Mouse (Mus musculus) liver, embryonic 16.5 days (tissue): ENCODE measurements around the gene Nck2. TPM values are rescaled to one million over a fixed set of nuclear protein-coding genes. Genes with fewer than 3 reads are reported as not detected.

ENCODE experiments used
- ATAC-seq: fragments of 200-750 bp; cut with Nextera tagmentation; 2 replicates; pipeline ENCODE4 v1.8.0; 2017; ENCODE audit warnings: low read depth, mild to moderate bottlenecking, moderate number of reproducible peaks, moderate library complexity
- H3K27ac ChIP-seq: fragments of 300-500 bp; sonication (generic); 2 replicates; pipeline ENCODE4 v1.5.1; 2014; ENCODE audit warnings: mild to moderate bottlenecking, low read length
- H3K27me3 ChIP-seq: fragments of 300-500 bp; sonication (generic); 2 replicates; pipeline ENCODE4 v1.6.1; 2014; ENCODE audit warnings: low read depth, low read length, mixed read lengths; ENCODE audit not compliant: control insufficient read depth, insufficient read depth
- H3K36me3 ChIP-seq: fragments of 300-500 bp; sonication (generic); 2 replicates; pipeline ENCODE4 v1.6.1; 2014; ENCODE audit warnings: mild to moderate bottlenecking; ENCODE audit not compliant: control insufficient read depth, insufficient read depth
- H3K4me1 ChIP-seq: fragments of 300-500 bp; sonication (generic); 2 replicates; pipeline ENCODE4 v1.6.1; 2014; ENCODE audit warnings: low read depth, low read length, mixed read lengths; ENCODE audit not compliant: control insufficient read depth
- H3K4me2 ChIP-seq: fragments of 300-500 bp; sonication (generic); 2 replicates; pipeline ENCODE4 v1.6.1; 2014; ENCODE audit warnings: low read depth, low read length, mixed read lengths
- H3K4me3 ChIP-seq: fragments of 300-500 bp; sonication (generic); 2 replicates; pipeline ENCODE4 v1.5.1; 2014; ENCODE audit warnings: low read depth, mild to moderate bottlenecking, low read length
- H3K9ac ChIP-seq: fragments of 300-500 bp; sonication (generic); 2 replicates; pipeline ENCODE4 v1.6.1; 2014; ENCODE audit warnings: low read depth, low read length
- H3K9me3 ChIP-seq: fragments of 300-500 bp; sonication (generic); replicated peaks from 2 replicates; pipeline ENCODE4 v1.6.1; 2016; ENCODE audit warnings: low read length; ENCODE audit not compliant: control insufficient read depth
- WGBS: fragments of 180-500 bp; shearing (Covaris S2); extraction: QIAGEN DNeasy Blood & Tissue Kit; methylation state at CpG from one replicate; pipeline ENCODE4 v1.1.7; 2014; ENCODE audit not compliant: insufficient replicate concordance; 5-methylcytosine and 5-hydroxymethylcytosine counted together
- polyA plus RNA-seq: library from polyadenylated mRNA; unstranded; fragments of >200 nt; fragmentation: Nextera tagmentation; extraction: Ambion mirVana; gene quantifications from 2 replicates; pipeline ENCODE4 v1.2.1, GENCODE M21; 2015

The Nck2 gene
- polyA plus RNA-seq, 1 experiment from 2014 or later: 8.4 TPM

GRCm38 (mm10) chr1:43446731-43447601 lies 2.6 kb downstream of the Nck2 start:
- no peaks in the 10 kb centered on the region for H3K27me3 ChIP-seq
- peak overlapping the region; percentile 65 for H3K27ac ChIP-seq
- ATAC-seq: no peak
- peak overlapping the region; percentile 82 for H3K4me3 ChIP-seq
- peak overlapping the region; percentile 83 for H3K9ac ChIP-seq
- H3K4me2 ChIP-seq: peak overlapping the region; percentile 66
- H3K4me1 ChIP-seq: peaks cover 38% of the 10 kb centered on the region
- WGBS: 13% methylated on average over 16 of the region's 16 CpGs
- no peaks in the 10 kb centered on the region for H3K36me3 ChIP-seq
- no peaks in the 10 kb centered on the region for H3K9me3 ChIP-seq

- 46% methylated on average over 9 of the region's 9 CpGs for WGBS
- peaks cover 40% of the 10 kb centered on the region for H3K4me1 ChIP-seq
- no peak overlapping the region for H3K27ac ChIP-seq
- peak overlapping the region; percentile 66 for H3K4me2 ChIP-seq
- no peaks in the 10 kb centered on the region for H3K36me3 ChIP-seq
- peak overlapping the region; percentile 82 for H3K4me3 ChIP-seq
- no peak overlapping the region for H3K9ac ChIP-seq
- H3K9me3 ChIP-seq: no peaks in the 10 kb centered on the region
- no peak for ATAC-seq
- H3K27me3 ChIP-seq: no peaks in the 10 kb centered on the region
Observed at GRCm38 (mm10) chr1:43447602-43448287, 3.4 kb downstream of the Nck2 start.

- H3K27ac ChIP-seq: no peak overlapping the region
- H3K9me3 ChIP-seq: no peaks in the 10 kb centered on the region
- no peaks in the 10 kb centered on the region for H3K36me3 ChIP-seq
- H3K4me2 ChIP-seq: no peak overlapping the region
- no peak for ATAC-seq
- no peak overlapping the region for H3K9ac ChIP-seq
- H3K4me3 ChIP-seq: no peak overlapping the region
- H3K27me3 ChIP-seq: no peaks in the 10 kb centered on the region
- H3K4me1 ChIP-seq: peaks cover 44% of the 10 kb centered on the region
- 56% methylated on average over 1 of the region's 1 CpGs for WGBS
Observed at GRCm38 (mm10) chr1:43450811-43451210, 6.4 kb downstream of the Nck2 start.

GRCm38 (mm10) chr1:43453683-43454082 lies 9.3 kb downstream of the Nck2 start:
- peaks cover 42% of the 10 kb centered on the region for H3K4me1 ChIP-seq
- no peak overlapping the region for H3K4me2 ChIP-seq
- ATAC-seq: no peak
- H3K27ac ChIP-seq: no peak overlapping the region
- no peaks in the 10 kb centered on the region for H3K27me3 ChIP-seq
- no peaks in the 10 kb centered on the region for H3K9me3 ChIP-seq
- H3K4me3 ChIP-seq: no peak overlapping the region
- no peaks in the 10 kb centered on the region for H3K36me3 ChIP-seq
- 81% methylated on average over 3 of the region's 3 CpGs for WGBS
- no peak overlapping the region for H3K9ac ChIP-seq

GRCm38 (mm10) chr1:43454741-43455140 lies 10.4 kb downstream of the Nck2 start:
- H3K27ac ChIP-seq: no peak overlapping the region

GRCm38 (mm10) chr1:43455196-43455595 lies 10.8 kb downstream of the Nck2 start:
- 21% methylated on average over 1 of the region's 1 CpGs for WGBS
- no peaks in the 10 kb centered on the region for H3K27me3 ChIP-seq
- H3K9ac ChIP-seq: no peak overlapping the region
- H3K4me3 ChIP-seq: no peak overlapping the region
- no peak for ATAC-seq
- H3K36me3 ChIP-seq: no peaks in the 10 kb centered on the region
- H3K9me3 ChIP-seq: no peaks in the 10 kb centered on the region
- H3K27ac ChIP-seq: no peak overlapping the region
- peaks cover 32% of the 10 kb centered on the region for H3K4me1 ChIP-seq
- H3K4me2 ChIP-seq: no peak overlapping the region

More at GRCm38 (mm10) chr1:43454741-43455140, 10.4 kb downstream of the Nck2 start:
- H3K4me3 ChIP-seq: no peak overlapping the region
- WGBS: 78% methylated on average over 8 of the region's 8 CpGs
- H3K36me3 ChIP-seq: no peaks in the 10 kb centered on the region
- no peak for ATAC-seq
- no peaks in the 10 kb centered on the region for H3K27me3 ChIP-seq
- no peak overlapping the region for H3K4me2 ChIP-seq
- H3K4me1 ChIP-seq: peaks cover 36% of the 10 kb centered on the region
- H3K9me3 ChIP-seq: no peaks in the 10 kb centered on the region
- no peak overlapping the region for H3K9ac ChIP-seq

- no peak overlapping the region for H3K9ac ChIP-seq
- no peak overlapping the region for H3K4me2 ChIP-seq
- H3K4me1 ChIP-seq: peaks cover 23% of the 10 kb centered on the region
- no peak overlapping the region for H3K27ac ChIP-seq
- H3K27me3 ChIP-seq: no peaks in the 10 kb centered on the region
- no peak for ATAC-seq
- 28% methylated on average over 7 of the region's 7 CpGs for WGBS
- no peaks in the 10 kb centered on the region for H3K9me3 ChIP-seq
- no peaks in the 10 kb centered on the region for H3K36me3 ChIP-seq
- no peak overlapping the region for H3K4me3 ChIP-seq
Observed at GRCm38 (mm10) chr1:43457012-43457766, 12.8 kb downstream of the Nck2 start.

- Histone ChIP-seq H3K36me3 (no peaks in the 10 kb centered on the region), H3K4me2 (no peak overlapping the region), H3K4me3 (no peak overlapping the region), H3K9ac (no peak overlapping the region), H3K9me3 (no peaks in the 10 kb centered on the region), H3K27me3 (no peaks in the 10 kb centered on the region), H3K27ac (no peak overlapping the region), H3K4me1 (peaks cover 17% of the 10 kb centered on the region)
- ATAC-seq: no peak
- WGBS: 84% methylated on average over 5 of the region's 5 CpGs
Observed at GRCm38 (mm10) chr1:43460468-43460867, 16.1 kb downstream of the Nck2 start.
